Mouse (Mus musculus) heart, adult 11 months (tissue): Measurements from ENCODE around the gene Golga2.

Experiments used
- DNase-seq: peaks from one replicate; pipeline ENCODE4 v3.0.0; 2022

Golga2 gene

DNA sequence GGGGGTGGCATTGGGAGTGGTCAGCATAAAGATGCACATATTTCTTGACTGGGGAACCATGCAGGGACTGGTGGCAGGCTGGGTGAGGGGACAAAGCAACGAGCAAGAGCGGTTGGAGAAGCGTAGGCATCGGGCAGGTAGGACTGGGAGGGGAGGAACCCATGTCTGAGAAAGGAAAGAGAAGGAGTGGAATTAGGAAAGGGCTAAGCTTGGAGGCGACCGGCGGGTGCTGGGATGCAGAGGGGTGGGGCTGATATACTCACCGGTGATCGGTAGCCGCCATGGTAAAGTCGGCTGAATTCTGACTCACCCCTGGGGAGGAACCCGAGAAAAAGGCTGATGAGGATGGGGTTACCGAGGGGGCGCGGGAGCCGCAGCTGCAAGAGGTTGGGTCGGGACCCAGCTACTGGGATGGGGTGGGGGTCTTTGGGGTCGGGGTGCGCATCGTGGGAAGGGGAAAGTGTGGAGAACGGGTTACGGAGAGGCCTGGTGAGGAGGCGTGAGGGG is at the start of gene Golga2:
Gene Golga2 (plus strand): TSS at position 51 of the 507 bp plus-strand sequence.
- no peak for DNase-seq

DNA sequence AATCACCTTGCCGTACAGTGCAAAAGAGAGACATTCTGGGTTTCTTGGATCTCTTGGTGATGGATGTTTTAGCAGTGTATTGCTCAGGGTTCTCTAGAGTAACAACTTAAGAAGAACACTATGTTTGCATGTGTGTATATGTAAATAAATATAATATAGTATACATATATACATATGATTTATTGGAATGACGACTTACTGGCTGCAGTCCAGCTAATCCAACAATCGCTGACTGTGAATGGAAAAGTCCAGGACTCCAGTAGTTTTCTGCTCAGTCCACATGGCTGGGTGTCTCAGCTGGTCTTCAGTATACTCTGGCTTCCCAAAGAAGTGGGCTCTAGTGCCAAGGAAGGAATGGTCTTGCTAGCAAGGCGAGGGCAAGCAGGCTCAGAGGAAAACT is 49.6 kb upstream of the Golga2 start:
- no peak for DNase-seq

DNA sequence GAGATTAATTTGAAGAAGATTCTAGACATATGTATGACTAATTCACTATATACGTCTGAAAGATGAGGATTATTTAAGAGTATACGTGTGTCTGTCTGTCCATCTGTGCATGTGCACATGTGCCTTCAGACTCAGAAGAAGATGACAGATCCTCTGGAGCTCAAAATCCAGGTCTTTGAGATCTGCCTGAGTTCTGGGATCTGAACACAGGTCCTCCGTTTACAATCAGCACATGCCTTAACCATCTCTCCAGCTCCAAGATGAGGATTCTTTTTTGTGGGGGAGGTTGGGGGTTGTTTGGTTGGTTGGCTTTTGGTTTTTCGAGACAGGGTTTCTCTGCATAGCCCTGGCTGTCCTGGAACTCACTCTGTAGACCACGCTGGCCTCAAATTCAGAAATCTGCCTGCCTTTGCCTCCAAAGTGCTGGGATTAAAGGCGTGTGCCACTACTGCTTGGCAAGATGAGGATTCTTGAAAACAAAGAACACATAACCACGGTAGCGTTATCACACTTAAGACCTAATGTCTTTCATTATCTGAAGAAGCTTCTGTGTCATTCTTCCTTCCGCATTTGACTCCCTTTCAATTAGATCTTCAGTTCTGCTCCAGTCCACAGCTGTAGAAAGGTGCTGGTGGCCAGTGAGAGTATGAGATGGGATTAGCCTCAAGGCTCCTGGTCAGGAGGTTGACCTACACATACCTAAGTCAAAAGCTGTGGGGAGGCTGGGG is 48.3 kb upstream of the Golga2 start:
- DNase-seq: no peak

DNA sequence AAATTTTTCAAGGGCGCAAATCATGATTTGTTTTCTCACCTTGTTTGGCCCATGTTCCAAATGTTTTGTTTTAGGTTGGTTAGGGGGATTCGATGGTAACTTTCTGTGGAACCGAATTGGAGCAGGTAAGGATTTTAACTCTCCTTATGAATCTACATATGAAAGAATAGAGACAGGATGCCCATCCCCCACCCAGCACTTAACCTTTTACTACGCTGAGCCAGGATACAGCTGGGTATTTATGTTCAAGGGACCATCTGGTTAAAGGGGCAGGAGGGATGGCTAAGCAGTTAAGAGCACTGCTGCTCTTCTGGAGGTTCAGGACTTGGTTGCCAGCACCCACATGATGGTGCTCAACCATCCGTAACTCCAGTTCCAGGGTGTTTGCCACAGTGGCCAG is 46.6 kb upstream of the Golga2 start:
- DNase-seq: no peak

DNA sequence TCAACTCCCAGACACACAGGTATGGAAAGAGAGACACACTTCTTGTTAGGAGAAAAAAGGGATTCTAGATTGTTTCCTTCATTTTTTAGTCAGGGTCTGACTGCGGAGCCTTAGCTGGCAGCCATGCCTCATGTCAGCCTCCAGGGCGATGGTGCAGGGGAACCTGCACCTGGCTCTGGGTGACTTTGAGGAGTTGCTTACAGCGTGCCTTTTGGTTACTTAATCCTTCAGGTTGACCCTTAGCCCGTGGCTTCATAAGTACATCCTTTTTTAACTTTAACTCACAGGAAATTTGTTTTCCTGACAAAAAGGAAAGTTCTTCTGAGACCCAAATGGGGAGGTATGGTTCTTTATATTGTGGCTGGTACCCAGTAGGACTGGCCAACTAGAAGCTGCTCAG is 44.2 kb upstream of the Golga2 start:
- DNase-seq: no peak

DNA sequence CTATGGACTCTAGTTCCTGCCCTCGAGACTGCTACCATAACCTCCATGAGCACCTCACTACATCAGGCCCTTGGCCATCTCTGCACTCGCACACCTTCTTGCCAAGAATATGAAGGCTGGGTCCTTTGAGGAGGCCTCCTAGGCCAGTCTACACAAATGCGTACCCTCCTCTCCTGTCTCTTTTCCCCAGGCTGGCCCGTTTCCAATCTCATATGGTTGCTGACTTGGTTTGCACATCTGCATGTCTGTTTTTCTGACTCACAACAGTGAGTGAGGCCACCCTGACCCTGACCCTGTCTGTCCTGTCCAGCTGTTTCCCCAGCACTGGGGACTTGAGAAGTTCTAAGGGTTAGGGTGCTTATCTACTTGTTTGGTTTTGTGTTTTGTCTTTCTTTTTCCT is 40.4 kb upstream of the Golga2 start:
- DNase-seq: no peak

DNA sequence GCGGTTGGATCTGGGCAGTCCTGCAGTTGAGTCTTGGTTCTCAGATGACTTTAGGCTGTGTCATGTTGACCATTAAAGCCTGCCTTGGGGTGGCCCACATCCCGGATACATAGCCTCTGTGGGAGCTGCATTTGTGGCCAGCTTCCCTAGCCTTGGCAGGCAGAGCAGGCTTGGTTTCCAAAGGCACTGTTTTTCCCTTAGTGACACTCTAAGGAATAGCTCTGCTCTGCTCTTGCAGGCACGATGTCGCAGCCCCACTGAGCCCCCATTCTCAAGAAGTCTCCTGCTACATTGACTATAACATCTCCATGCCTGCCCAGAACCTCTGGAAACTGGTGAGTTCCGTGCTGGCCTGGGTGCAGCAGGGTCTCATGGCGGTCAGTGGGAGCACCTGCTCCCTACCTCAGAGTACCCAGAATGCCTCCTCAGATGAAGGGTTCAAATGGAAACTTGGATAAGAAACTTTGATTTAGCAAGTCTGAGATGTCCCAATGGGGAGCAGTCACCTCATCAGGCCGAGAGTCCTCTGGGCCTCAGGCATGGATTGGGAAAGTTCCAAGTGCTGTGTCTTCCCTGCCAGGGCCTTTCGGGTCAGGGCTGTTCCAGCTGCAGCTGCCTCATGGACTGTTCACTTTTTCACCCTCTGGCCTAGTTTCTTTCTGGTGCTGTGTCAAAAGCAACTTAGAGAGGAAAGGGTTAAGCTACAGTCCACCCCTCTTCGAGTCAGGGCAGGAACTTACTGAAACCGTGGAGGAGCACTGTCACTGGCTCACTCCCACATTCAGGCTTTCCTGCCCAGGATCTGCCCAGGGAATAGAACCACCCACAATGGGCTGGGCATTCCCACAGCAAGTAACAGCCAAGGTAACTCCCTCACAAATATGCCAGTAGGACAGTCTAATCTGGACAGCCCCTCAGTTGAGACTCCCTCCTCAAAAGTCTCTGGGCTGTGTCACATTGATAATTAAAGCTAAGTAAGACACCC is 38.5 kb upstream of the Golga2 start:
- DNase-seq: no peak

DNA sequence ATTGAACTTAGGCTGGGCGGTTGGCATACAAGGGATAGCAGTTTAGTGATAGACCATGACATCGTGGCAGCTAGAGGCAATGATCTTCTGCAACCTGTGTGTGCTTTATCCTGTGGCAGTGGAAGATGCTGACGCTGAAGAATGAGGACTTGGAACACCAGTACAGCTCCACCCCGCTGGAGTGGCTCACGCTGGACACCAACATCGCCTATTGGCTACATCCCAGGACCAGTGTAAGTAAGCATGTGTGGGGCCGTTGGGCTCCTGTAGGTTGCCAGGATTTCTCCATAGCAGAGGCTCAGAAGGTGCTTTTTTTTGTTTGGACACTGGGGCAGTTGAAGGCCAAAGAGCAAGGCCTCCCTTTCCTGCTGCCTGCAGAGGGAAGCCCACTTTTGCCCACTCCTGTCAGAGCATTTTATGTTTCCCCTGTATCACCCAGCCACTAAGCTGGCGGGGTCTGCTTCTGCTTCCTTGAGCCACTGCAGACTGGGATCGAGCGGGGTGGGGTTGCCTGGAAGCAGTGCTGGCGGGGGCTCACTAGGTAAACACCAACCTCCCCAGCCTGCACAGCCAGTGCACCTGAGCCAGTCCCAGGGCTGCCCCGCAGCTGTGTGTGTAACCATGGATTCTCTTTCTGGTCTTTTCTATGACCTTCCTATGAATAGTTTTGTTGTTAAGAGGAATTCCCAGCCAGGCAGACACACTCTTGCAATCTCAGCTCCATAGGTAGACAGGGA is 35.2 kb upstream of the Golga2 start:
- peak; percentile 94 for DNase-seq

DNA sequence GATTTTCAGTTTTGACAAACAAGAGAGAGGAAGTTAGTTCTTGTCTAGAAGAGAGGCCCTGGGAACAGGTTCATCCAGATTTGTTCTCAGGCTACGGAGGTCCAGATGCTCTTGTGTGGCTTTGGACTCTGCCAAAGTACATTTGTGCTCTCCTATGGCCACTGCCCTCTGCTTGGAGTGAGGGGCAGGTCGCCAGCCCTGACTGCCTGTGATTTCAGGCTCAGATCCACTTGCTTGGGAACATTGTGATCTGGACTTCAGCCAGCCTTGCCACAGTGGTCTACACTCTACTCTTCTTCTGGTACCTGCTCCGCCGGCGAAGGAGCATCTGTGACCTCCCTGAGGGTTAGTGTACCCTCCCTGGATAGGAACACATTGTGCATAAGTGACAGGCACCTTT is 34.5 kb upstream of the Golga2 start:
- peak; percentile 94 for DNase-seq

DNA sequence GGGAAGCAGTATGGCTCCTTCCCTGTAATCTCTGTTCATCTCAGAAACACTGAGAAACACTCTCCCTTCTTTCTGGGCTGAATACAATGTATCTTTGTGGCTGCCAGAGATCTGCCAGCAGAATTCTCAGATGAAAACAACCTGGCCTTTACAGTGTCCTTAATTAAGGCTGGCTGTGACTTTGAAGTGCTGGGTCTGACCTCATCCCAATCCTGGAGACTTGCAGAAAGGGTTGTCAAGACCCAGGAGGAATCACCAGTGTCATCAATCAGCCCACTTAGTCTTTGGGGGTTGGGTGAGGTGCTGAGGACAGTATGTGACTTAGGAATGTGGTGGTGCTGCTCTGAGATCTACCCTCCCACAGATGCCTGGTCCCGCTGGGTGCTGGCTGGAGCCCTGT is 33.8 kb upstream of the Golga2 start:
- DNase-seq: no peak

DNA sequence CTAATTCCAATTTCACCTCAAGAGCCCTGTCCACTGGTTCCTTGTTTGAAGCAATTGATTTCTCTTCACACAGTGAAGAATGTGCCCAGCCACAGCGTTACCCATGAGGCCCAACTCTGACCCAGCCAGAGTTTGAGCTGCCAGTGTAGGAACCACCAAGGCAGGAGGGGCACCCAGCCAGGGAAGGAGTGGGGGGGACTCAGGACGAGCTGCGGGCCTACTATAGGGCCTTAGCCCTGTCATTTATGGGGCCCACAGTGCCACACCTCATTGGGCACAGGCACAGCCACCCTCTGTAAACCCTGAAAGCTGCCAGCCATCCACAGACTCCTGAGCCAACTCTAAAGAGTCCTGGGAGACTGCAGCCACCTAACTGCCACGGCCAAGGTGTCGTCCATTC is 32.6 kb upstream of the Golga2 start:
- DNase-seq: no peak

DNA sequence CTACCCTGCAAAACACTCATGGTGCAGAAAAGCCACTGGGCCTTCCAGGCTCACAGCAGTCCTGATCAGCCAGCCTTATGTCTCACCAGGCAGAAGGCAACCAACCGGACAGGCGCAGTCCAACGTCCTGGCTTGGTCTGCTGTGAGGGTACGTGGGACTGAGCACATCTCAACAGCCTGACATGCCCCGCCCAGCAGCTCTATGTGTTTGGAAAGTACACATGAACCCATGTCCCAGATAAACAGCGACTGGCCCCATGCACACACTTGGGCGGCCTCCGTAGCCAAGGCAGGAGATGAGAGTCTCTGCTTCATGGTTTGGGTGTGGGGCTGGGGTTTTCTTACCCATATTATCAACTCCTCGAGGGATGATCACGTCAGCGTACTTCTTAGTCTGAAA is 30.9 kb upstream of the Golga2 start:
- peak; percentile 92 for DNase-seq

DNA sequence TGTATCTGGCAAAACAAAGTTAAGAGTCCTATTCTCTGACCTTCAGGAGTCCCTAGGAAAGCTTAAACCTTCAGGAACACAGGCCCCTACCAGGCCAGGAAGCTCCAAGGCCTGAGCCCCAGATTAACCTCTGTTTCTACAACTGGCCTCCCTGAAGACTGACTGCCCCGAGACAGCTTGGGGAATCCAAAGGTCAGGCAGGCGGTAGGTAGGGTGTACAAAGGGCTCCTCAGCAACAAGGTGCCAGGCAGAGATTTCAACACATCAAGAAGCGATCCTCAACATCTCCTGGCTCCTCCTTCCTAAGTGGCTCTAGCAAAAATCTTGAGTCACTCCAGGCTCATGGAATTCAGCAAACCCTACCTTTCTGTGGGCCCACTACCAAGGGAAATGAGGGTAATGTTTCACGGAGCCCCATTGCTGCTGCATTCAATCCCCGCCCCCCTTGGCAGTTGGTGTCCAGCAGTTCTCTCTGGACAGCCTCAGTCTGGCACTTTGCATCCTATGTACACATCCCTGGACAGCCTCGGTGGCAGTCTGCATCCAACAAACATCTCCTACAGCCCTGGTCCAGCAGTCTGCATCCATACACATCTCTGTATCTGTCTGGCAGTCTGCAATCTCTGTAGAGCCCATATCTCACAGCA is 28.2 kb upstream of the Golga2 start:
- DNase-seq: no peak

DNA sequence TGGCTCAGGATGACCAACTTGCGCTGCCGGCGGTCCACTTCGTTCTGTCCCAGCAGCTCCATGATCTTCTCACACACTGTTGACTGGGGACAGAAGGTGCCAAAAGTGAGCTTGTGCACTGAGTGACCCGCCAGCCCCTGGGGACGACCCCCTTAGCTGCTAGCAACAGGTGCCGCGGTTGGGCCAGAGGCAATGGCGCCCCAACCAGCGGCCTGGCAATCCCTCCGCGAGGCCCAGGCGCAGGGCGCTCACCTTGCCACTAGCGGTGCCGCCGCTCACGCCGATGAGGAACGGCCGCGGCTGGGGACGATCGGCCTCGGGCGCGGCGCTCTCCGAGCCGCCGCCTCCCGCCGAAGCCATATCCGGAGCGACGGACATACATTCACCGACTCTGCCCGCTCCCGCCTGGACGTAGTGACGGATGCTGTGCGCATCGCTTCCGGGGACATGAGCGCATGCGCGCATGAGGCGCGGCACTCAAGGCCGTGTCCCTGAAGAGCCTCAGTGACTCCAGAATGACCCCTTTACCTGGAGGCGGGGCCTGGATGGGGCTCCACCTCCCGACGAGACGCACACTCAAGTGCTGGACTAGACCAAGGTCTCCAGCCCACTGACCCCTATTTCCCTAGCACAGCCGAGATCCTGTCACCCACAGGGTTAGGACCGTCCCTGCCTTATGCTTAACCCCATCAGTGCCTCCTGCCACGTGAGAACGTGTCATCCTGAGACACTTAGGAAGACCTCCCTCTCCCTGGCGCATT is 27.3 kb upstream of the Golga2 start, which contains the start of gene Uck1:
Gene Uck1 (minus strand): TSS at position 503 of the 761 bp plus-strand sequence.
- peak; percentile 99 for DNase-seq

DNA sequence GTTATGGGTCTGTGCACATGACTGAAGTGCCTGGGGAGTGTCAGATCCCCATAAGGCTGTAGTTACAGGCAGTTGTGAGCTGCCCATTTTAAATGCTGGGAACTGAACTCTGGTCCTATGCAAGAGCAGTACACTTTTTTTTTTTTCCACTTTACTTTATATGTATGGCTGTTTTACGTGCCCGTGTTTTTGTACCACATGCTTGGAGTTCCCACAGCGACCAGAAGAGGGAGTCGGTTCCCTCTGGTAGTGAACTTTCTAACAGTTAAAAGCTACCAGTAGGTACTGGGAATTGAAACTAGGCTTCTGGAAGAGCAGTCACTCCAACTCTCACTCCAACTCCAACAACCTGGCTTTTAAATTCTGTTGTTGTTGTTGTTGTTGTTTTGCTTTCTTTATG is 26.5 kb upstream of the Golga2 start:
- DNase-seq: no peak

DNA sequence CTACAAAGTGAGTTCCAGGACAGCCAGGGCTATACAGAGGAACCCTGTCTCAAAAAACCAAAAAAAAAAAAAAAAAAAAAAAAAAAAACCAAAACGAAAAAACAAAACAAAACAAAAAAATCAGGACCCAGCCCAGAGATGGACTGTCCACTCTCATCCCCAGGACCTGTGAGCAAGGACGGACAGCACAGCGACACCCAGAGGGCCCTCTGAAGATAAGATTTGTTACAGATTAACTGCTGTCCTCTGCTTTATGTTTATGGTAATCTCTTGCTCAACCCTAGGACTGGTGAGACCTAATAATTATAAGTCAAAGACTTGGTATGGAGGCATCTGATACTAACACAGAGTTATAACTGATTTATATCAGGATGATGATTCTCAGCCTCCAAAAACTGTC is 11.4 kb upstream of the Golga2 start:
- DNase-seq: no peak

DNA sequence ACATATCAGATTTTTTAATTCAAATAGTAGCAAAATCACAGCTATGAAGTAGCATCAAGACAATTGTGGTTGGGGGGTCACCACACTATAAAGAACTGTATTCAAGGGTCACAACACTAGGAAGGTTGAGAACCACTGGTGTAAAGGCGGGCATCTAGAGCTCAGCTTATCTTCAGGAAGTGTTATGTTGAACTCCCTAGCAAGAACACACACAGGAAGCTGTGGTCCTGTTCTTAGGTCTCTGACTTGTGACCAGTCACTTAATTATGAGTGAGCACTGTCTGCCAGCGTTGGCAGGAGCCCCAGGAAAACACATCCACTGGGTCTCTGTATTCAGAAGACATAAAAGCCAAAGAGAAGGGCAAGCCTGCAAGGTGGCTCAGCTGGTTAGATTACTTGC is 4.9 kb upstream of the Golga2 start:
- no peak for DNase-seq

DNA sequence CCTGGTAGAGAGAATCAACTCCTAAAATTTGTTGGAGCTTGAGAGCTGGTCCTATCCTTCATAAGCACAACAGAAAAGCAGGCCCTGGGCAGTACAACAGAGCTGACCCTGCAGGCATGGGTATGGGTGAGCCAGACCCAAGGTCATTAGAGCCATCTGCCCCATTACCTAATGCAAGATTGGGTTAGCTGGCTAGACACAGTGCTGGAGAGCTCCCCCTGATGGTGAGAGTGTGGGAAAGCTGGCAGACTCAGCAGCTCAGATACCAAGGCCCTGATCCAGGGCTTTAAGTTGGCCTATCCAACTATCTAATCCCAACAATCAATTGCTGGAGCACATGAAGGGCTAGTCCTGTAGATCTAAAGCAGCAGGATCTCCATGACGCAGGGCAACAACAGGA is 4.5 kb upstream of the Golga2 start:
- DNase-seq: peak; percentile 92

DNA sequence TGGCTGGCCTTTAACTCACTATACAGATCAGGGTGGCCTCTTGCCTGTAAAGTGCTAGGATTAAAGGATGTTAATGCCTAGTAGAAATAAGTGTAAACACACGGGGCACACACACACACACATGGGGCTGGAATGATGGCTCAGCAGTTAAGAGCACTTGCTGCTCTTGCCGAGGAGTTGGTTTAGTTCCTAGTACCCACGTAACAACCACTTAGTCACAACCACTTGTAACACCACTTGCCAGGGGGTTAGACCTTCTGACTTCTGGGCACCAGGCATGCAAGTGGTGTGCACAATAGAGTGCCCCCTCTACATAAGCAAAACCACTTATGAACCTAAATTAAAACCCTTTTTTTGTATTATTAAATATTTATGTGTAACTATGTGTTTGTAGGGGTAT is 3.2 kb upstream of the Golga2 start:
- no peak for DNase-seq

DNA sequence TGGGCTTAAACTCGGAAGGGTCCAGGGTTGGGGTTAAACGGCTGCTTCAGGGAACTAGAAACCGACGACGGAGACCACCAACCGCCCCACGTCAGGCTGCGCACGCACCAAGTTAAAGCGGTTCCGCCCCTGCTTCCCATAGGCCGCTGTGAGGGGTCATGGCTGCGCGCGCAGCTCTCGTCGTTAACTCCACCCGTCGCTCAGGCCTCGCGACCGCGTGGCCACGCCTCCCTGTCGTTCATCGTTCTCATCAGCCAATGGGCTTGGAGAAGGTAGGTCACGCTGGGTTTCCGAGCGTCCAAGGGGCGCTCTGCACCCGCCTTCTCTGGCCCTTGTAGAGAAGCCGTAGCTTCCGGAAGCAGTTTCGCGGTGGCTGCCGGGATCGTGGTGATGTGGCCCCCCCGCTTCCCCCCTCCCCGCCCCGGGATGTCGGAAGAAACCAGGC is 761 bp downstream of the Golga2 start, which contains the start of gene Swi5:
Gene Swi5 (minus strand): TSS at position 153 of the 445 bp plus-strand sequence.
- peak; percentile 100 for DNase-seq

DNA sequence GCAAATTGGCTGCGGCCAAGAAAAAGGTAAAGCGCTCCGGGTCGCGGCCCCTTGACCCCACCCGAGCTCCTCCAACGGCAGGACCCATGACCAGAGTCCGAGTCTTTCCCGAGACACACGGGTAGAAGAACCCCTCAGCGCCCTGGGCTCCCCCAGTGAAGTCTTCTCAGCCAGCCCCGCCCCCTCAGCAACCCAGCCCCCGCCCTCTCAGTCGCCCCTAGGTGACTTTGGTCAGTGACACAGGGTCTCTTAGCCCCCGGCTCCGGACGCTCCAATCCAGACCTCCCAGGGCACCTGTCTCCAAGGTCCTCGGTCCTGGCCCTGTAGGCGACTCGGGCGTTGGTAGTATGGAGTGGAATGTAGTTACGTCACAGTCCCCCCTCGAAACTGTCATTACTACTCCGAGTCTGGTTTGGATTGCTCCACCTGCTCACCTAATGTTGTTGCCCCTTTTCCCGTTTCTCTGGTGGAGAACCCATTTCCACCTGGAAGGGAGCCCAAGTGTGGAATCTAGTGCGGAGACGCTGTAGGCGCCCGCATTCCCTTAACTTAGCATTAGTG is 1.3 kb downstream of the Golga2 start:
- no peak for DNase-seq
